Mouse (Mus musculus) hindbrain, embryonic 15.5 days (tissue): ENCODE results near the gene Tex28. TPM values are rescaled to one million over a fixed set of nuclear protein-coding genes. Genes with fewer than 3 reads are reported as not detected.

ENCODE experiments used
- polyA plus RNA-seq: library from polyadenylated mRNA; unstranded; fragments of >200 nt; fragmentation: Nextera tagmentation; extraction: Ambion mirVana; gene quantifications from 2 replicates; pipeline ENCODE4 v1.2.1, GENCODE M21; 2015

Tex28 gene
- polyA plus RNA-seq, 1 experiment from 2014 or later: not detected

Other genes starting within 250 kb of the Tex28 start
- 3.5 and 3.6 TPM in 2 replicates for gene Arhgap4, start 246.0 kb downstream of the Tex28 start, polyA plus RNA-seq
- 93.3 and 98.4 TPM in 2 replicates for gene Naa10, start 245.9 kb downstream of the Tex28 start, polyA plus RNA-seq
- gene Renbp, start 237.0 kb downstream of the Tex28 start, polyA plus RNA-seq: 13.3 and 14.1 TPM in 2 replicates
- 46.4 and 47.1 TPM in 2 replicates for gene Hcfc1, start 201.5 kb downstream of the Tex28 start, polyA plus RNA-seq
- gene Irak1, start 143.9 kb downstream of the Tex28 start, polyA plus RNA-seq: 44.0 and 45.9 TPM in 2 replicates
- gene Opn1mw, start 40.4 kb downstream of the Tex28 start, polyA plus RNA-seq: not detected in 2 replicates
- 12.8 and 13.6 TPM in 2 replicates for gene Mecp2, start 32.5 kb downstream of the Tex28 start, polyA plus RNA-seq
- 0.05 and 0.07 TPM in 2 replicates for gene Tktl1, start 9.4 kb upstream of the Tex28 start, polyA plus RNA-seq
- 87.8 and 92.0 TPM in 2 replicates for gene Flna, start 82.0 kb upstream of the Tex28 start, polyA plus RNA-seq
- 14.5 and 16.7 TPM in 2 replicates for gene Emd, start 86.8 kb upstream of the Tex28 start, polyA plus RNA-seq
- gene Rpl10, start 103.0 kb upstream of the Tex28 start, polyA plus RNA-seq: 396 and 404 TPM in 2 replicates
- gene Taz, start 114.1 kb upstream of the Tex28 start, polyA plus RNA-seq: 73.2 and 80.1 TPM in 2 replicates
- gene Dnase1l1, start 114.5 kb upstream of the Tex28 start, polyA plus RNA-seq: 4.4 and 4.7 TPM in 2 replicates
- gene Atp6ap1, start 129.3 kb upstream of the Tex28 start, polyA plus RNA-seq: 284 and 300 TPM in 2 replicates
- gene Gdi1, start 137.2 kb upstream of the Tex28 start, polyA plus RNA-seq: 868 and 983 TPM in 2 replicates
- 57.7 and 61.0 TPM in 2 replicates for gene Fam50a, start 145.2 kb upstream of the Tex28 start, polyA plus RNA-seq
- gene Plxna3, start 161.2 kb upstream of the Tex28 start, polyA plus RNA-seq: 53.6 and 55.5 TPM in 2 replicates
- gene Lage3, start 185.8 kb upstream of the Tex28 start, polyA plus RNA-seq: 73.4 and 75.9 TPM in 2 replicates
- gene Ubl4a, start 205.4 kb upstream of the Tex28 start, polyA plus RNA-seq: 67.7 and 71.0 TPM in 2 replicates
- 7.7 and 8.4 TPM in 2 replicates for gene Slc10a3, start 205.5 kb upstream of the Tex28 start, polyA plus RNA-seq
- gene Fam3a, start 225.4 kb upstream of the Tex28 start, polyA plus RNA-seq: 34.2 and 37.5 TPM in 2 replicates
- 15.7 and 16.7 TPM in 2 replicates for gene Ikbkg, start 225.5 kb upstream of the Tex28 start, polyA plus RNA-seq